In genomic region chr17:32658246-32658645, GRCm38 (mm10) we compare ENCODE assay signal across 19 mouse cellular contexts. TPM values are rescaled to one million over a fixed set of nuclear protein-coding genes. Genes with fewer than 3 reads are reported as not detected.
"Had no signal": no experiment of that assay in that cellular context is flagged by ENCODE, and none has a peak within 500 bp of the region (broad histone marks: within the 10 kb centered on the region; RNA-seq: fewer than 3 reads in every experiment).

No protein-coding gene starts in this region.

- H3K27ac ChIP-seq: midbrain, embryonic 10.5 days; midbrain, embryonic 12.5 days; neural tube, embryonic 13.5 days; neural tube, embryonic 15.5 days had no signal

- DNase-seq: right cerebral cortex, postnatal 25 days; thymus, adult 18-20 months; thymus, postnatal 14 days; thymus, postnatal 36 days had no signal

- H3K36me3 ChIP-seq: midbrain, embryonic 10.5 days; midbrain, embryonic 12.5 days; neural tube, embryonic 13.5 days; neural tube, embryonic 15.5 days had no signal

- H3K27me3 ChIP-seq: midbrain, embryonic 12.5 days; neural tube, embryonic 13.5 days; neural tube, embryonic 15.5 days had no signal

- H3K9me3 ChIP-seq: midbrain, embryonic 10.5 days; midbrain, embryonic 12.5 days; neural tube, embryonic 13.5 days; neural tube, embryonic 15.5 days had no signal

- H3K4me3 ChIP-seq: midbrain, embryonic 10.5 days; midbrain, embryonic 12.5 days; myocyte; neural tube, embryonic 13.5 days; neural tube, embryonic 15.5 days had no signal

- ATAC-seq: midbrain, embryonic 16.5 days had no signal

- H3K4me1 ChIP-seq: midbrain, embryonic 10.5 days; midbrain, embryonic 12.5 days; neural tube, embryonic 13.5 days; neural tube, embryonic 15.5 days had no signal

- H3K9ac ChIP-seq: lung, embryonic 14.5 days; midbrain, embryonic 12.5 days; neural tube, embryonic 13.5 days; neural tube, embryonic 15.5 days had no signal

- H3K4me2 ChIP-seq: lung, embryonic 14.5 days; midbrain, embryonic 12.5 days; neural tube, embryonic 13.5 days; neural tube, embryonic 15.5 days had no signal

RNA-seq across cellular contexts. Expression of gene Cyp4f40, which starts 0.5 kb away (rescaled TPM):
- total RNA-seq: megakaryocyte, adult 5-6 weeks; megakaryocyte-erythroid progenitor cell, adult 5-6 weeks had no signal
- polyA plus RNA-seq: lung, embryonic 14.5 days; midbrain, embryonic 10.5 days; midbrain, embryonic 12.5 days; midbrain, embryonic 14.5 days; neural tube, embryonic 11.5 days; neural tube, embryonic 13.5 days; spleen, adult 2 months; thymus, postnatal 0 days had no signal

RNA-seq across cellular contexts. Expression of gene Cyp4f15, which starts 27.2 kb away (rescaled TPM):
- total RNA-seq: megakaryocyte, adult 5-6 weeks; megakaryocyte-erythroid progenitor cell, adult 5-6 weeks had no signal
- polyA plus RNA-seq: lung, embryonic 14.5 days; lung, embryonic 16.5 days; myocyte; thymus, postnatal 0 days had no signal

RNA-seq across cellular contexts. Expression of gene Cyp4f37, which starts 37.1 kb away (rescaled TPM):
- total RNA-seq: megakaryocyte-erythroid progenitor cell, adult 5-6 weeks had no signal
- polyA plus RNA-seq: liver, embryonic 16.5 days; lung, embryonic 14.5 days; lung, embryonic 16.5 days; midbrain, embryonic 12.5 days; midbrain, embryonic 16.5 days; myocyte; neural tube, embryonic 11.5 days; neural tube, embryonic 15.5 days; thymus, postnatal 0 days had no signal
